Mouse (Mus musculus) cerebellum, postnatal 36 days (tissue): Measurements from ENCODE around the gene Lyve1.
A peak's percentile ranks its signal among the peaks of the same experiment; 100 is the strongest.

Experiments
- DNase-seq, 2 experiments: peaks; one replicate each; pipeline ENCODE4 v3.0.0; 2021 to 2022; ENCODE audit warnings: mixed read lengths in 2 of 2

Lyve1 gene

GRCm38 (mm10) chr7:110808962-110809361 is 54.1 kb downstream of the Lyve1 start:
- DNase-seq: no peak

- no peak for DNase-seq
Measured at GRCm38 (mm10) chr7:110807460-110808030, 55.5 kb downstream of the Lyve1 start.

GRCm38 (mm10) chr7:110804266-110804665 is 58.8 kb downstream of the Lyve1 start:
- peak in 1 of 2 experiments; percentile 20 for DNase-seq

- no peak for DNase-seq
Measured at GRCm38 (mm10) chr7:110803131-110803530, 59.9 kb downstream of the Lyve1 start.

GRCm38 (mm10) chr7:110801028-110801427 is 62.0 kb downstream of the Lyve1 start:
- DNase-seq: peak; percentile 82 to 89
